Mouse (Mus musculus) right cerebral cortex, postnatal 4 days (tissue): Measurements from ENCODE around the gene Pde10a.

Experiments
- DNase-seq: peaks from one replicate; pipeline ENCODE4 v3.0.0-alpha.2; 2022

Gene Pde10a

GRCm38 (mm10) chr17:8977271-8977670, 452.1 kb downstream of the Pde10a start:
- no peak for DNase-seq

- no peak for DNase-seq
Measured at GRCm38 (mm10) chr17:8983576-8983975, 458.4 kb downstream of the Pde10a start.

GRCm38 (mm10) chr17:8985714-8986113, 460.5 kb downstream of the Pde10a start:
- DNase-seq, result no peak

GRCm38 (mm10) chr17:8986551-8986950, 461.4 kb downstream of the Pde10a start:
- DNase-seq, result no peak

- DNase-seq, result peak; percentile 37
Measured at GRCm38 (mm10) chr17:8987369-8987768, 462.2 kb downstream of the Pde10a start.

GRCm38 (mm10) chr17:8988119-8988807, 463.1 kb downstream of the Pde10a start, which contains the start of gene 1700010I14Rik:
Gene 1700010I14Rik (plus strand): TSS chr17:8988333.
- peak; percentile 94 for DNase-seq

GRCm38 (mm10) chr17:8991160-8991559, 466.0 kb downstream of the Pde10a start:
- DNase-seq, result peak; percentile 44

- no peak for DNase-seq
Measured at GRCm38 (mm10) chr17:8995344-8995743, 470.2 kb downstream of the Pde10a start.

- DNase-seq, result no peak
Measured at GRCm38 (mm10) chr17:9002438-9002837, 477.3 kb downstream of the Pde10a start.

GRCm38 (mm10) chr17:9004516-9004915, 479.3 kb downstream of the Pde10a start:
- DNase-seq, result no peak

- peak; percentile 48 for DNase-seq
Measured at GRCm38 (mm10) chr17:9023198-9023942, 498.2 kb downstream of the Pde10a start.

- DNase-seq, result no peak
Measured at GRCm38 (mm10) chr17:9030181-9030580, 505.0 kb downstream of the Pde10a start.

- peak; percentile 92 for DNase-seq
Measured at GRCm38 (mm10) chr17:9031241-9032141, 506.3 kb downstream of the Pde10a start.

- DNase-seq, result no peak
Measured at GRCm38 (mm10) chr17:9032362-9033044, 507.3 kb downstream of the Pde10a start.

GRCm38 (mm10) chr17:9033511-9033910, 508.3 kb downstream of the Pde10a start:
- DNase-seq, result no peak

GRCm38 (mm10) chr17:9035561-9036348, 510.6 kb downstream of the Pde10a start:
- no peak for DNase-seq
